Mouse (Mus musculus): ENCODE measurements around the gene Tigar. TPM values are rescaled to one million over a fixed set of nuclear protein-coding genes. Genes with fewer than 3 reads are reported as not detected.

Gene Tigar
- total RNA-seq, 2 experiments from 2014 or later, result 38.0 to 44.5 TPM

- DNase-seq, result no peak
- intact Hi-C loops (cut with DNase I), result loop anchor here (5.0 to 10.0 kb wide), 3 partner anchors 147 to 260 kb away; partner anchors contain the start of gene Ndufa9
Measured at GRCm38 (mm10) chr6:127104396-127105029, 4.8 kb downstream of the Tigar start.

- intact Hi-C loops (cut with DNase I), result loop anchor here (5.0 to 10.0 kb wide), 2 partner anchors 146 to 259 kb away; partner anchors contain the start of gene Ndufa9
Measured at GRCm38 (mm10) chr6:127103506-127104275, 5.7 kb downstream of the Tigar start.

GRCm38 (mm10) chr6:127094565-127094964 is 14.8 kb downstream of the Tigar start:
- intact Hi-C loops (cut with DNase I), result no loop called here
- peak; percentile 11 to 24 for DNase-seq

More at GRCm38 (mm10) chr6:127103506-127104275, 5.7 kb downstream of the Tigar start:
- no peak for DNase-seq

- intact Hi-C loops (cut with DNase I), result loop anchor here (1.0 kb wide), 1 partner anchor 131 kb away; no protein-coding TSS in a partner anchor
- peak; percentile 27 to 69 for DNase-seq
Measured at GRCm38 (mm10) chr6:127086739-127087138, 22.6 kb downstream of the Tigar start.

- intact Hi-C loops (cut with DNase I), result no loop called here
- no peak for DNase-seq
Measured at GRCm38 (mm10) chr6:127081820-127082219, 27.5 kb downstream of the Tigar start.

GRCm38 (mm10) chr6:127079867-127080731 is 29.3 kb downstream of the Tigar start:
- peak; percentile 38 to 42 for DNase-seq
- intact Hi-C loops (cut with DNase I), result no loop called here

GRCm38 (mm10) chr6:127072817-127073216 is 36.5 kb downstream of the Tigar start, which contains the start of gene Fgf23:
Gene Fgf23 (plus strand): TSS chr6:127072902.
- DNase-seq, result no peak
- intact Hi-C loops (cut with DNase I), result no loop called here

- intact Hi-C loops (cut with DNase I), result no loop called here
- DNase-seq, result no peak
Measured at GRCm38 (mm10) chr6:127064815-127065214, 44.5 kb downstream of the Tigar start.

GRCm38 (mm10) chr6:127063915-127064314 is 45.4 kb downstream of the Tigar start:
- intact Hi-C loops (cut with DNase I), result no loop called here
- no peak for DNase-seq

GRCm38 (mm10) chr6:127059975-127060374 is 49.4 kb downstream of the Tigar start:
- intact Hi-C loops (cut with DNase I), result no loop called here
- no peak for DNase-seq

- DNase-seq, result peak; percentile 8 to 11
- intact Hi-C loops (cut with DNase I), result no loop called here
Measured at GRCm38 (mm10) chr6:127056990-127057588, 52.3 kb downstream of the Tigar start.

GRCm38 (mm10) chr6:127050847-127051246 is 58.5 kb downstream of the Tigar start:
- intact Hi-C loops (cut with DNase I), result no loop called here

GRCm38 (mm10) chr6:127044909-127045308 is 64.4 kb downstream of the Tigar start:
- intact Hi-C loops (cut with DNase I), result no loop called here
- no peak for DNase-seq

More at GRCm38 (mm10) chr6:127050847-127051246, 58.5 kb downstream of the Tigar start:
- no peak for DNase-seq

Other genes with a start within 250 kb of the Tigar start
- gene Dyrk4, start 187.7 kb downstream of the Tigar start, total RNA-seq (2021), result not detected
- gene Rad51ap1, start 170.0 kb downstream of the Tigar start, total RNA-seq (2021), result 1 to 10 TPM; 3.7 to 4.2 TPM
- 10 to 100 TPM; 12.2 to 14.3 TPM for gene D6Wsu163e, start 169.6 kb downstream of the Tigar start, total RNA-seq (2021)
- gene Fgf6, start 94.0 kb downstream of the Tigar start, total RNA-seq (2021), result under 1 TPM; 0.05 to 0.12 TPM
- gene Fgf23, start 36.7 kb downstream of the Tigar start, total RNA-seq (2021), result not detected
- gene Ccnd2, start 42.6 kb upstream of the Tigar start, total RNA-seq (2021), result 100 to 1,000 TPM; 167 to 186 TPM